Mouse (Mus musculus): ENCODE measurements around the gene Smyd5. TPM values are rescaled to one million over a fixed set of nuclear protein-coding genes. Genes with fewer than 3 reads are reported as not detected.

Smyd5 gene
- polyA plus RNA-seq (2017; shearing (Covaris generic)), result 10 to 100 TPM; 50.4 to 50.7 TPM

GRCm38 (mm10) chr6:85431842-85432431 lies at the start of gene Smyd5:
Gene Smyd5 (plus strand): TSS chr6:85431989.

GRCm38 (mm10) chr6:85423836-85424379 lies 7.9 kb upstream of the Smyd5 start, which contains the start of gene Noto:
Gene Noto (plus strand): TSS chr6:85423886.

GRCm38 (mm10) chr6:85450697-85451663 lies 19.2 kb downstream of the Smyd5 start, which contains the start of gene Cct7:
Gene Cct7 (plus strand): TSS chr6:85451514.

GRCm38 (mm10) chr6:85451664-85452410 lies 20.0 kb downstream of the Smyd5 start, which contains the start of gene Pradc1:
Gene Pradc1 (minus strand): TSS chr6:85451970.

Other genes with a start within 250 kb of the Smyd5 start
- gene Emx1, start 244.6 kb upstream of the Smyd5 start, polyA plus RNA-seq (2017; shearing (Covaris generic)), result not detected
- 1 to 10 TPM in 1 of 2 experiments, under 1 TPM in 1; 0.75 to 1.1 TPM for gene Sfxn5, start 98.6 kb upstream of the Smyd5 start, polyA plus RNA-seq (2017; shearing (Covaris generic))
- under 1 TPM; 0.70 to 0.94 TPM for gene Rab11fip5, start 57.4 kb upstream of the Smyd5 start, polyA plus RNA-seq (2017; shearing (Covaris generic))
- gene Noto, start 8.1 kb upstream of the Smyd5 start, polyA plus RNA-seq (2017; shearing (Covaris generic)), result under 1 TPM; 0.16 to 0.58 TPM
- gene Cct7, start 19.5 kb downstream of the Smyd5 start, polyA plus RNA-seq (2017; shearing (Covaris generic)), result 100 to 1,000 TPM; 273 to 312 TPM
- gene Pradc1, start 20.0 kb downstream of the Smyd5 start, polyA plus RNA-seq (2017; shearing (Covaris generic)), result 10 to 100 TPM; 21.6 to 27.8 TPM
- under 1 TPM in 1 of 2 experiments, not detected in 1; 0.29 TPM for gene Fbxo41, start 71.0 kb downstream of the Smyd5 start, polyA plus RNA-seq (2017; shearing (Covaris generic))
- gene Egr4, start 81.6 kb downstream of the Smyd5 start, polyA plus RNA-seq (2017; shearing (Covaris generic)), result under 1 TPM in 1 of 2 experiments, not detected in 1; 0.66 TPM
- gene Alms1, start 155.5 kb downstream of the Smyd5 start, polyA plus RNA-seq (2017; shearing (Covaris generic)), result 10 to 100 TPM in 1 of 2 experiments, 1 to 10 TPM in 1; 2.3 to 10.8 TPM